Mouse (Mus musculus) lung, postnatal 4 days (tissue): ENCODE data around the gene Mapk10.

Experiments
- DNase-seq, 2 experiments: peaks; one replicate each; pipeline ENCODE4 v3.0.0; 2021

Mapk10 gene

GRCm38 (mm10) chr5:103037752-103038151 lies 173.4 kb downstream of the Mapk10 start:
- no peak for DNase-seq

DNA sequence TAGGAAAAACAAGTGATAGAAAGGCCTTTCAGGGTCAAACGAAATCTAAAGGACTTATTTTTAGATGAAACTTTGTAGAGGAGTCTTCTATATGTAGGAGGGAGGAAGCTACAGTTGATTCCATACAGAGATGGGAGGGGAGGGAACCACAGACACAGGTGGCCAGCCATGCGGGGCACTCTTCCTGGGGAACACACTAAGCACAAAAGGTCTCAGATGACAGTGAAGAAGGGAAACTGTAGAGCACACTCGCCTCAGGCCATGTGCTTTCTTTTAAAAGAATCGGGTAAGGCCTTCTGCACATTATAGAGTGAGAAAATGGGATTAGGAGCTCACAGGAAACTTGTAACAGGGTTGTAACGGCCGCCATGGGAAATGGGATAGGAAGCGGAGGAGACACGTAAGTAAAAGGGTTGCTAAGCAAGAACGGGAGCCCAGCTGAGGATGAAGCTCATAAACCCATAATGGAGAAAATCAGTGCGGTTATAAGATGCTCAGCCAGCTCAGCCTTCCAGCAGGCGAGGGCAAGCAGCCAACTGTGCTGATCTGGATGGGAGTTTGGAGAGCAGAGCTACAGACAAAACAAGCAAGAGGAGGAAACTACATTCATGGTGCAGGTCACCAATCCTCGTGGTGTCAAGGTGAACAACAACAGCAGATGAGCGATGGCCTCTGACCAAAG lies 182.1 kb downstream of the Mapk10 start:
- DNase-seq, result peak in 1 of 2 experiments; percentile 23

DNA sequence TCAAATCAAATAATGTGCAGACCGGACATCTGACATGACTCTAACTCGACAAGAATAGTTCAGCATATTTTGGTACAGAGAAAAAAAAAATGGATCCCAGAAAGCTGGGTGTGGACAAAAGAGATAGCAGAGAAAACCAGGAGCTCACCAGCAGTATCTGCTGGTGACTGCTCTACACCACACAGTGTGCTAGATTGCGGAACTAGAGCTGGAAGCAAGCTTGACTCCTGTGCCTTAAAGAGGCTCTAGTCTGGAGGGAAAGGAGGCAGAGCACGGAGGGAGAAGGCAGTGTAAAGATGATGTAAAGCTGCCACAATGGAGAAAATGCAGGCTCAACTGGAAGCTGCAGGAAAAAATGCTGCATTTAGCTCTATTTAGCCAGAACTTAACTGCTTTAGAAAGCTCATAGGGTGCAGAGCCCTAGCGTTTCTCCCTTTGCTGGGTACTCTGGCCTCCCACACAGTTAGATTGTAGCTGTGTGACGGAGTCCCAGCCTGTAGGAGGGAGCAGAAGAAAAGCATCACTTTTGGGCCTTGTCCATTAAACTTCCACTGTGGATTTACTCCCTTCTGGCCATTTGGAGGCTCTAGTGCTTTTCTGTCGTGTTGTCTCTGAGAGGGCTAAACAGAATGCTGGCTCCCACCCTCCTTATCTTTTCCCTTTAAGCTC lies 188.5 kb downstream of the Mapk10 start:
- DNase-seq, result no peak

GRCm38 (mm10) chr5:103021479-103021878 lies 189.7 kb downstream of the Mapk10 start:
- DNase-seq, result no peak

GRCm38 (mm10) chr5:103020954-103021353 lies 190.2 kb downstream of the Mapk10 start:
- no peak for DNase-seq

- DNase-seq, result no peak
These were observed 191.0 kb downstream of the Mapk10 start for GRCm38 (mm10) chr5:103020127-103020526.

DNA sequence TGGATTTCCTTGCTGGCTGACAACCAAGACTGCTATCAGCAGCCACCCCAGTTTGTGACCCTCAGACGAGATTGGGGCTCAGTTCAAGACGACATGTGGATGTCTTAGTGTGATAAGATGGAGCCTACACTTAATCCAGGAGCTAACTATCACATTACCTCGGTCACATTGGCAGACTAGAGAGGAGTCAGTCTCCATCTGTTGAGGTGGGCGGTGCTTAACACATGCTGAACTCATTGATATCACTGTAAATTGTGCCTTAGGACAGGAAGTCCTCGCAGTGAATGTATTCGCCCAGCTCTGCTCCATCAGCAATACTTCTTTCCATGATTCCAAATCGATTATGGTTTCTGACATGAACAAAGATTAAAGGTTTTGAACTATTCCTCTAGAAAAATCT lies 193.5 kb downstream of the Mapk10 start:
- no peak for DNase-seq

DNA sequence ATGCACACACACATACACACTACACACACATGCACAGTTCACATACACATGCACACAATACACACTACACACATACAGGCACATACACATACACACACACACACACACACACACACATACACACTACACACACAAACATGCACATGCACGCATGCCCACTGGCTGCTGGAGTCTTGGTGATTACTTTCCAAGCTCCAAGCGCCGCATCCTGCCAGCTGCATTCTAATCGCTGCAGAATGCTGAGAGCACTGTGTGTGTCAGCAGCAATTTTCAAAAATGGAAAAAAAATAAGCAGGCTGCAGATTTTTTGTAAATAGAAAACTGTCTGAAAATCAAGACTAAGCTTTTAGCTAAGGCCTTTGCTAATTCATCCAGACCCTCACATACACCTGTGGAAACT lies 196.8 kb downstream of the Mapk10 start:
- no peak for DNase-seq

DNA sequence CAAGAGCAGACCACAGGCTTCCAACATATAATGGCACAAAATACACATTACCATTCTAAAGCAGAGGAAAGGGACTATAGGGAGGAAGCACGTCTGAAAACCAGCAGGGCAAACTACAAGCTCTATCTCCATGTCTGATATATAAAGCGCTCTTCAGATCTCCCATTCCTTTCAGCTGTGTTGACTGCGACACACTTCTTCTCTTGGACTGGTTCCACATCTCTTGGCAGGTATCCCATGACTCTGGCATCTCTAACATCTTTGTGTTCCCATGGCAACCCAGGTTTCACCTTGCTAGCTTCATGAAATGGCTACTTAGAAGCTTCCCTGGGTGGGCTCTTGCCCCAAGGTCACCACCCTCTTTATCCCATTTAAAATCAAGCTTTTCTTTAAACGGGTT lies 202.2 kb downstream of the Mapk10 start:
- DNase-seq, result no peak

DNA sequence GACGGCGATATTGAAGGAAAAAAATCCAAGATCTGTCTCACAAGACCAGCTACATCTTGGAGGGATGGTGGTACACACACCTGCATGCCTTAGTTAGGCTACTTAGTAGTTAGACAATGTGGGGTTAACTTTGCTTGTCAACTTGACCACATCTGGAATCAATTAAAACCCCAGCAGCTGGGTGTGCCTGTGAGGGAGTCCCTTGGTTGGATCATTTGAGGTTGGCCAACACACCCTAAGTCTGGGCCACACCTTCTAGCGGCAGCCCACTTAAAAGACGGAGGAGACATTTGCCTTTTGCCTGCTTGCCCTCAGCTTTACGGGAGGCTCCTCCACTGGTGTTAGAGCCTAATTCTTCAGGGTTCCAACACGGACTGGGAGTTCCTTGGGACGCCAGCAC lies 209.0 kb downstream of the Mapk10 start:
- DNase-seq, result no peak

DNA sequence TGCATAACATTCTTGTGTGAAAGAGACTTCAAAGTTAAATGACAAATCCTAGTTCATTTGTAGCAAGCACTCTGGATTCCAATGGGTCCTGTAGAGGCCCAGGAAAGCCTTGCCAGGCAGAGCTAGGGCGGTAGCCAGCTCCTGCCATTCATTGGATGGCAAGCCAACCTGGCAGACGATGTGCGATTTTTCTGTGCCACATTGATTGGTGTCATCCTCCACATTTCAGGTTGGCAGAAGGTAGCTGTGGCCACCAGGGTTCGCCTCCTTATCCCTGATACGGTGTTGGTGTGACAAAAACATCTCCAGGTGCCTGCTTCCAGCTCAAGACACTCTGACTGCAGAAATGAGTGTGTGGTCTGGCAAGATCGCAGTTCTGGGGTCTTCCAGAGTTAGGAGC lies 210.6 kb downstream of the Mapk10 start:
- DNase-seq, result no peak

GRCm38 (mm10) chr5:102998524-102998923 lies 212.6 kb downstream of the Mapk10 start:
- DNase-seq, result no peak

DNA sequence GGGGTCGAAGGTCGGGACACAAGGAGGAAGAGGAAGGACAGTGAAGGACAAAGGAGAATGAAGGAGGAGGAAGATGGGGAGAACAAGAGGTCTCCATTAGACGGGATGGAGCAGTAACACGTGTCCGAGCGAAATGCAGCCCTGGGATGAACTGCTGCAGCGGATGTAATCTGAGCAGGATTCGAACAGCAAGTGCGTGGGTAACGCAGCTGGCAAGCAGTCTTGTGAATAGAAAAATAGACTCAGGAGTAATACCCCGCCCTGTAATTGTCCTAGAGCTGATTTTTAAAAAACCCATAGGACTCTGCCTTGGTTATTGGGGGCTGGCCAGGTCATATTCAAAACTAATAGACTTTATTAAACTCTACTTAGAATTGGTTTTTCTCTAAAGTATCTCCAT lies 213.2 kb downstream of the Mapk10 start:
- DNase-seq, result no peak

GRCm38 (mm10) chr5:102996331-102996730 lies 214.8 kb downstream of the Mapk10 start:
- no peak for DNase-seq

DNA sequence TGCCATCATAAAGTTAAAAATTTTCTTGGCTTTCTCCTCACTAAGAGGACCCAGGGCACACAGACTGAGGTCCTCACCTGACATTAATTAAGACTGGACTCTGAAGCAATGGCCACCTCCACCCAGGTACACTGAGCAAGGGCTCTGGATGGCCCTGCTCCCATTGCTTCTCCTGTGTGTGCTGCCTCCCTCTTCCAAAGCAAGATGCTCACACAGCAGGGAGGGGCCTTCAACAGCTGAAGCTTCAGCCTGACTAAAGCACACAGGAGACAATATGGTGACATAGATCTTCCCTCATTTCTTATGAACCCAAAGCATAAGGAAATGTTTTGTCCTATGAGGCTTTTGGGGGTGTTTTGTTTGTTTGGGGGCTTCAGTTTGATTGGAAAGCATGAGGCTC lies 215.2 kb downstream of the Mapk10 start:
- DNase-seq, result no peak

DNA sequence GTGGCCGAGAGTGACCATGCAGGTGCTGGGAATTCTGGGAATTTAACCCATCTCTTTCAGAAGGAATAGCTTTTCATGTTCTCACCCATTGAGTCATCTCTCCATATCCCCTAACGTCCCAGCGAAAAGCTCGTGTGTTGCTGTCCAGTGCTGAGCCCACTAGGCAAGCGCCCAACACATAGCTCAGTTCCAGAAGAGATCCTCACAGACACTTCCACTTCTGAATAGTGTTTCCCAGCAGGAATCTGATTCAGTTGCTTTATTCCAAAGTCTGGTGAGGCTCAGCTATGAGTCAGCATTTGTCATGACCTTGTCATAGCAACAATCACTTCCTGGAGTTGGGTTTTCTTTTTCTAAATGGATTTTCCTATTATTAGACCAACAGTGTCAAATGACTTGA lies 217.2 kb downstream of the Mapk10 start:
- no peak for DNase-seq

GRCm38 (mm10) chr5:102991691-102992090 lies 219.4 kb downstream of the Mapk10 start:
- no peak for DNase-seq

GRCm38 (mm10) chr5:102978382-102978781 lies 232.8 kb downstream of the Mapk10 start:
- DNase-seq, result no peak

DNA sequence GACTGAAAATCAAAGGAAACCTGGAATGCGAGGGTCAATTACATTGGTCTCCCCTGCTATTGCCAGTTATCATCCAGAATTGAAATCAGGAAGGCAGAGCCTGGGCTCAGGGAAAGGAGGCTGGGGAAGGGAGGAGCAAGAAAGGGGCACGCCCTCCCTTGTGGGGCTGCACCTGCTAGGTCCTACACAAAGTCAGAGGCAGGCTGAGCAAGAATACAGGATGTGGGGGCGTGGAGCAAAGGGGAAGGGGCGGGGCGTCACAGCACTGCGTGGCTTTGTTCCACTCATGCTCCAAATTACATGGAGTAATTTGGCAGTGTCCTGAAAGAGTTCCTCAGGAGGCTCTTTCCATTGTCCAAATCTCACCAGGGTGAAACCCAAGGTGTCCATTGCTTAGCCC lies 234.0 kb downstream of the Mapk10 start:
- no peak for DNase-seq

GRCm38 (mm10) chr5:102976540-102976939 lies 234.6 kb downstream of the Mapk10 start:
- DNase-seq, result no peak

DNA sequence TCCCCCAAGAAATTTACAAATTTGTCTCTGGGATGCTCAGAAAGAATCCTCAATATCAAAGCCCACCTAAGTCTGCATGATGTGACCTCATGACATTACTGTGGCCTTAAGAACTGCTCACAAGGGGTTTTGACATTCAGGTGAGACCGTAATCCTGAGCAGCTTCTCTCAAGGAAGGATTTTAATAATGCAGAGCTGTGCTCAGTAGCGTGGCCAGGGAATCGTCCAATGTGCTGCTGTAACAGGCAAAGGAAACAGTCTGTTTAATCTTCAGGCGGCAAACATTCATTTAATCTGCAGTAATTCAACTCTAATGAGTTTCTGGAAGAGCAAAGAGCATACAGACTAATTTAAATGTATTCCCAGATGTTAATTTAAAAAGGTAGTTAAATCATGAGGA lies 236.7 kb downstream of the Mapk10 start:
- no peak for DNase-seq

GRCm38 (mm10) chr5:102964396-102964795 lies 246.7 kb downstream of the Mapk10 start:
- DNase-seq, result no peak

- DNase-seq, result no peak
These were observed 257.7 kb downstream of the Mapk10 start for GRCm38 (mm10) chr5:102953414-102953813.

DNA sequence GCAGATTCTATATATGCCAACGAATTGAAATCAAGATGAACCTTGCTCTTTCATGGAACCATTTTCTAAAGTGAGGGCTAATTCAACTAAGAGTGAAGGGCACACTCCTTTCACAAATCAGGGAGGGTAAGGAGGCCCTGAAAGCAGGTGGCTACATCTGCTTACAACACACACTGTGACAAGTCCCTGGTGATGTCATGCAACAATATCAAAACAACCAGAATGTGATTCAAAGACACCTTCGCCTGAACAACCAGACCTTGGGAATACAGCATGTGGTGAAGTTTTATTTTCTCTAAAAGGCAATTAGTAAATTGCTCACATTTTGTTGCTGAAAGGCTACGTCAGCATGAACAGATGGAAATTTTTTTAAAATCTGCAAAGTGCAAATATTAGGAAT lies 258.2 kb downstream of the Mapk10 start:
- DNase-seq, result no peak
